ENCODE assay signal across 22 mouse cellular contexts in genomic region chr3:59125783-59126555, GRCm38 (mm10). TPM values are rescaled to one million over a fixed set of nuclear protein-coding genes. Genes with fewer than 3 reads are reported as not detected.
DNase-seq lines count a peak whose midpoint lies in the region; ATAC-seq and TF ChIP-seq lines count a peak whose summit lies in the region.
"Had no signal": no experiment of that assay in that cellular context is flagged by ENCODE, and none has a peak within 500 bp of the region (broad histone marks: within the 10 kb centered on the region; RNA-seq: fewer than 3 reads in every experiment).

No protein-coding gene starts in this region.

- DNase-seq in embryo, embryonic 10.5 days (ENCODE audit: low spot score) = peak; percentile 30
- DNase-seq in embryo, embryonic 9.5 days (ENCODE audit: extremely low spot score) = no peak
- DNase-seq in lung, embryonic 14.5 days = peak; percentile 79
- DNase-seq in lung, postnatal 0 days (ENCODE audit: low spot score) = no peak
- no peak for DNase-seq in liver, embryonic 11.5 days (ENCODE audit: low spot score)
- DNase-seq in thymus, postnatal 10 days (ENCODE audit: low spot score in 2 of 2) = no peak
- DNase-seq in left cerebral cortex, postnatal 36 days (ENCODE audit: low spot score in 2 of 2) = no peak
- DNase-seq: adrenal gland, postnatal 25 days; cerebellum, adult 2 months; forebrain, postnatal 0 days; heart, postnatal 4 days; kidney, adult 8-10 months; kidney, postnatal 4 days; lung, adult 18-20 months; right cerebral cortex, postnatal 25 days had no signal

- peaks cover 14% of the 10 kb centered on the region for H3K4me1 ChIP-seq in lung, embryonic 14.5 days (ENCODE audit: insufficient read depth)
- H3K4me1 ChIP-seq in lung, postnatal 0 days (ENCODE audit: insufficient read depth, low read depth, low read length) = 0 out of 2 replicates have a peak, but pooled peaks cover 3% of the 10 kb centered on the region
- peaks cover 40% of the 10 kb centered on the region for H3K4me1 ChIP-seq in liver, embryonic 11.5 days (replicated peaks; ENCODE audit: control insufficient read depth, insufficient read depth, low read length)

- no peaks in the 10 kb centered on the region for H3K27me3 ChIP-seq in lung, embryonic 14.5 days (ENCODE audit: insufficient read depth, low read length)
- H3K27me3 ChIP-seq in lung, postnatal 0 days (replicated peaks; ENCODE audit: insufficient read depth, low read length) = no peaks in the 10 kb centered on the region
- no peaks in the 10 kb centered on the region for H3K27me3 ChIP-seq in liver, embryonic 11.5 days (replicated peaks; ENCODE audit: control insufficient read depth, insufficient read depth, low read length)
- H3K27me3 ChIP-seq: Patski had no signal

- H3K9ac ChIP-seq in lung, embryonic 14.5 days = no peak overlapping the region
- H3K9ac ChIP-seq in lung, postnatal 0 days (replicated peaks; ENCODE audit: low read depth) = no peak overlapping the region
- H3K9ac ChIP-seq in liver, embryonic 11.5 days (ENCODE audit: low read depth, low read length) = no peak overlapping the region
- H3K9ac ChIP-seq: forebrain, postnatal 0 days had no signal

- no peak overlapping the region for H3K4me3 ChIP-seq in lung, embryonic 14.5 days (ENCODE audit: low read depth, low read length)
- H3K4me3 ChIP-seq in lung, postnatal 0 days (ENCODE audit: low read depth, low read length) = no peak overlapping the region
- H3K4me3 ChIP-seq in liver, embryonic 11.5 days (ENCODE audit: low read depth, low read length) = no peak overlapping the region
- H3K4me3 ChIP-seq: midbrain, embryonic 10.5 days had no signal

- intact Hi-C loops in left cerebral cortex, postnatal 36 days (cut with DNase I) = no loop called here

- ATAC-seq in lung, embryonic 14.5 days (ENCODE audit: insufficient read depth) = peak; percentile 35
- no peak for ATAC-seq in lung, postnatal 0 days
- ATAC-seq in liver, embryonic 11.5 days (replicated peaks; ENCODE audit: low FRiP score) = peak; percentile 56; the same call in 1 of the 2 replicates
- peak; percentile 47; the same call in 1 of the 2 replicates for ATAC-seq in megakaryocyte-erythroid progenitor cell, adult 5-6 weeks (replicated peaks; ENCODE audit: low FRiP score, low TSS enrichment, poor library complexity, severe bottlenecking)
- ATAC-seq: activated CD4-positive, CD25-positive, alpha-beta regulatory T cell, adult 4 months; forebrain, postnatal 0 days; hindbrain, embryonic 16.5 days; Patski had no signal

- no peak for TF ChIP-seq EP300 in lung, postnatal 0 days (IDR thresholded peaks at IDR 0.05)

- no peak for TF ChIP-seq CTCF in lung, embryonic 14.5 days (IDR thresholded peaks at IDR 0.05; ENCODE audit: low read depth)
- TF ChIP-seq CTCF in lung, postnatal 0 days (IDR thresholded peaks at IDR 0.05) = no peak

- H3K27ac ChIP-seq in lung, embryonic 14.5 days (ENCODE audit: low read depth) = peak overlapping the region; percentile 38; the same call in 1 of the 2 replicates
- no peak overlapping the region for H3K27ac ChIP-seq in lung, postnatal 0 days (ENCODE audit: low read length)
- no peak overlapping the region for H3K27ac ChIP-seq in liver, embryonic 11.5 days (ENCODE audit: low read depth, low read length)
- H3K27ac ChIP-seq: midbrain, embryonic 10.5 days had no signal

- H3K36me3 ChIP-seq in lung, embryonic 14.5 days (ENCODE audit: insufficient read depth) = no peaks in the 10 kb centered on the region
- H3K36me3 ChIP-seq in lung, postnatal 0 days (ENCODE audit: insufficient read depth, low read length) = no peaks in the 10 kb centered on the region
- no peaks in the 10 kb centered on the region for H3K36me3 ChIP-seq in liver, embryonic 11.5 days (ENCODE audit: control insufficient read depth, insufficient read depth, low read length)
- H3K36me3 ChIP-seq: midbrain, embryonic 10.5 days had no signal

- H3K9me3 ChIP-seq in lung, embryonic 14.5 days (ENCODE audit: low read depth, low read length) = no peaks in the 10 kb centered on the region
- no peaks in the 10 kb centered on the region for H3K9me3 ChIP-seq in lung, postnatal 0 days (ENCODE audit: low read length)
- no peaks in the 10 kb centered on the region for H3K9me3 ChIP-seq in liver, embryonic 11.5 days (ENCODE audit: control insufficient read depth, low read length)
- H3K9me3 ChIP-seq: midbrain, embryonic 10.5 days had no signal

- WGBS in lung, embryonic 14.5 days = 19% methylated on average over 7 of the region's 7 CpGs
- 33% methylated on average over 7 of the region's 7 CpGs for WGBS in lung, postnatal 0 days
- 41% methylated on average over 7 of the region's 7 CpGs for WGBS in liver, embryonic 11.5 days

- H3K4me2 ChIP-seq in lung, embryonic 14.5 days = no peak overlapping the region
- H3K4me2 ChIP-seq in lung, postnatal 0 days (replicated peaks; ENCODE audit: low read depth, low read length) = no peak overlapping the region
- H3K4me2 ChIP-seq in liver, embryonic 11.5 days = no peak overlapping the region

RNA-seq across cellular contexts. Expression of gene Gpr171, which starts 24.3 kb away (rescaled TPM):
- 0.80 and 0.84 TPM in 2 replicates for polyA plus RNA-seq in lung, embryonic 14.5 days (2014; fragmentation: Nextera tagmentation; extraction: Ambion mirVana)
- 0.68 and 1.1 TPM in 2 replicates for polyA plus RNA-seq in lung, postnatal 0 days (2015; fragmentation: Nextera tagmentation; extraction: Ambion mirVana)
- 2.3 and 2.8 TPM in 2 replicates for polyA plus RNA-seq in liver, embryonic 11.5 days (2014; fragmentation: Nextera tagmentation; extraction: Ambion mirVana)
- 0.83 and 2.6 TPM in 2 replicates for total RNA-seq in megakaryocyte-erythroid progenitor cell, adult 5-6 weeks (2014; fragmentation: Nextera tagmentation)
- total RNA-seq in megakaryocyte-erythroid progenitor cell, adult 5-6 weeks (2017) = 3.4 and 7.8 TPM in 2 replicates
- total RNA-seq in left cerebral cortex, postnatal 36 days (2021) = not detected
- total RNA-seq: forebrain, postnatal 0 days; heart, postnatal 4 days; layer of hippocampus, postnatal 14 days; left cerebral cortex, postnatal 14 days had no signal
- polyA plus RNA-seq: cerebellum, adult 2 months; Patski had no signal

RNA-seq across cellular contexts. Expression of gene P2ry14, which starts 27.4 kb away (rescaled TPM):
- 11.7 and 14.7 TPM in 2 replicates for polyA plus RNA-seq in lung, embryonic 14.5 days (2014; fragmentation: Nextera tagmentation; extraction: Ambion mirVana)
- 65.2 and 68.4 TPM in 2 replicates for polyA plus RNA-seq in lung, postnatal 0 days (2015; fragmentation: Nextera tagmentation; extraction: Ambion mirVana)
- polyA plus RNA-seq in liver, embryonic 11.5 days (2014; fragmentation: Nextera tagmentation; extraction: Ambion mirVana) = 2.8 and 3.6 TPM in 2 replicates
- 1.0 TPM in 1 of 2 replicates, not detected in the other for total RNA-seq in megakaryocyte-erythroid progenitor cell, adult 5-6 weeks (2014; fragmentation: Nextera tagmentation)
- total RNA-seq in megakaryocyte-erythroid progenitor cell, adult 5-6 weeks (2017) = 0.23 and 15.0 TPM in 2 replicates
- 1 to 10 TPM; 2.2 to 2.9 TPM for total RNA-seq in left cerebral cortex, postnatal 36 days (2021)

Comparison
In these comparisons a context has a peak if more than half of its experiments do, and no peak if none do; other contexts are left out.
1. DNase-seq: peak in embryo, embryonic 10.5 days (single experiment) and lung, embryonic 14.5 days (single experiment); none in embryo, embryonic 9.5 days (single experiment), lung, postnatal 0 days (single experiment), liver, embryonic 11.5 days (single experiment), thymus, postnatal 10 days (0 of 2) and left cerebral cortex, postnatal 36 days (0 of 2).